Mouse (Mus musculus): ENCODE measurements at regions not wholly inside any gene's neighbourhood (a gene's known extent, or its start where the extent isn't known, plus 50 kb on each side); places are given as distances from the start of the nearest gene placed in this dataset.

GRCm38 (mm10) chr5:132617241-132617640, 74.1 kb upstream of the Auts2 start:
- DNase-seq = no peak

- DNase-seq = no peak
Measured at GRCm38 (mm10) chr5:132609251-132609650, 66.1 kb upstream of the Auts2 start.

GRCm38 (mm10) chr5:132606216-132606615, 63.1 kb upstream of the Auts2 start:
- DNase-seq = no peak

- no peak for DNase-seq
Measured at GRCm38 (mm10) chr5:132594796-132595195, 51.7 kb upstream of the Auts2 start.
